Mouse (Mus musculus): ENCODE measurements at regions not wholly inside any gene's neighbourhood (a gene's known extent, or its start where the extent isn't known, plus 50 kb on each side); places are given as distances from the start of the nearest gene placed in this dataset.

DNA sequence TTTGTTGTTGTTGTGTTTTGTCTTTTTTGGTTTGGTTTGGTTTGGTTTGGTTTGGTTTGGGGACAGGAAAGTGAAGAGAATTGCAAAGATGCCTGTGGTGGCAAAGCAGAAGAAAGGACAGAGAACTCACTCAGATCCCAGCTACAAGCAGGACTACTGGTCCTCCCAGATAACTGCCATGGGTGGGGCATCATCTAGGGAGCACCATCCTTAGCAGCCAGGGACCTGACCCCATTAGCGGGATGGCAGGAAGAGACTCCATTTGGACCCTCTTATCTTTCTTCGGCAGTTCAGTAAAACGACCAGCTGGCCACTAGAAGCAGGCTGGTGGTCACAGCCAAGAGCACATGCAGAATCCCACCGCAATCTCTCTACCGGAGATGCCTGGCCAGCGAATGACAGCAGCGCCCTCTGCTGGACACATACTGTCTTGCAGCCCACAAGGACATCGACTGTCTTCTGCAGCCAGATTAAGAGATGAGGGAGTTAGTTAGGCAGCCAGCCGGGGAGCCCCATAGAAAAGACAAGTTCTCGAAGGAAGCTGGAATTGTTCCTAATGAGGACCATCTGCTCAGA is 119.8 kb downstream of the Gm9195 start:
- DNase-seq (ENCODE audit: low read depth), result peak; percentile 33

DNA sequence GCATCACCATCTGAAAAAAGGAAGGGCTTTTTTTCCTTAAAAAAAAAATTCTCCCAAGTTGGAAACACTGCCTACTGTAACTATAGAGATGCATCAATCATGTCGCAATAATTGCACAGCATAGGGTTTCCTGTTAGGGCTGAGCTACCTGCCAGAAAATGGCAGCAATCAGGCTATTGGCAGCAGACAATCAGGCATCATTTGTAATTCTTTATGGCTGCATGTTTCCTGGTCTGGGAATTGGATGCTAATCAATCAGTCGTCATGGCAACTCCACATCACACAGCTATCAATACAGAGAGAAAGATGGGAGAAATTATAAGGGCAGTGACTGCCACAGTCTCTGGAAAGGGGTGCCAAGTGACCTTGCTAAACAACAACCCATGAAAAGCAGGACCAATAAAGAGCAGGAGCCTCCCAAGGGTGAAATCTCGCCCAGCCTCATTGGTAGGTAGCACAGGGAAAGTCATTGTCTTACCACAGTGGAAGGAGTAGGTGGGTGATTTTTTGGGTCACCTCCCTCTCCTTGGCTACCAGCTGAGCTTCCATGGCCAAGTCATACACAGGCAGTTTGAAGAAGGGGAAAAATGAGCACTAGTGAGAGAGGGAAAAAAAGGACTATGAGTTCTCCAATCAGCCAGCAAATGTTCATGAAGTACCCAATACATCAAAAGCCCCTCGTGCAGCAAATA is 130.7 kb downstream of the Gm9195 start:
- DNase-seq (ENCODE audit: low read depth), result no peak

DNA sequence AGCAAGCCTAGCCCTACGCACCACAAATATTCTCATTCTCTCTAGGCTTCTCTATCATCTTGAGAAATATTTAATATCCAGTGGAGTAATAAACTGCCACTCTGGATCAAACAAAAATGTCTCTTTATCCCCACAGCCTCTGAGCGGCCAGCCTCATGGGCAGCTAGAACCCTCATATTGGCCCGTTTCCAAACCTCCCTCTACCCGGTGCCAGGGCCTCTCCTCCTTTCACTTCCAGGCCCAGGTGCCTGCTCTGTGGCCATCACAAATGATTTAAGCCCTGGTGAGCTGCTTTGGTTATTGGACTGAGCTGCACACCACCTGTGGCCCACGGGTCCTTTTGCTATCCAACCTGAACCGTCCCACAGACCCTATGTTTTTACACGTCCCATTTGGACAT is 131.5 kb downstream of the Gm9195 start:
- no peak for DNase-seq (ENCODE audit: low read depth)

GRCm38 (mm10) chr14:72357915-72358314 is 133.7 kb downstream of the Gm9195 start:
- DNase-seq (ENCODE audit: low read depth), result no peak

DNA sequence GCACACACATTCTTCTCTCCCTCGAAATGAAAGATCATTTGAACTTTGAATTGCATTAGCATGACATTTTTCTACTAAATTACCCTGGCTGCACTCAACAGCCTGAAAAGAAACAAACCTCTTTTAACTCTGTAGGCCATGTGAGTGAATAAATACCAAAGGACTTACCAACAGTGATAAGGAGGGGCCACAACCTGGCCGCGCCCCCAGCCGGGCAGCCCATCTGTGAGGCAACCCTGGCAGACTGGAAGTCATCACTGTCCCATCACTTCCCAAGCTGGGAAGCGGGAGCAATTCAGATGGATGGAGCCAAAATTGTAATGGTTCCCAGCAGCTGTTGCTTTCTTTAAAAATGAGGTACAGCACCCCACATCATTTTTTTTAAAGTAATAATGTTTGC is 149.5 kb downstream of the Gm9195 start:
- DNase-seq (ENCODE audit: low read depth), result no peak

- DNase-seq (ENCODE audit: low read depth), result no peak
These were observed 150.0 kb downstream of the Gm9195 start for GRCm38 (mm10) chr14:72341590-72342154.

- no peak for DNase-seq (ENCODE audit: low read depth)
These were observed 153.6 kb downstream of the Gm9195 start for GRCm38 (mm10) chr14:72338046-72338445.

DNA sequence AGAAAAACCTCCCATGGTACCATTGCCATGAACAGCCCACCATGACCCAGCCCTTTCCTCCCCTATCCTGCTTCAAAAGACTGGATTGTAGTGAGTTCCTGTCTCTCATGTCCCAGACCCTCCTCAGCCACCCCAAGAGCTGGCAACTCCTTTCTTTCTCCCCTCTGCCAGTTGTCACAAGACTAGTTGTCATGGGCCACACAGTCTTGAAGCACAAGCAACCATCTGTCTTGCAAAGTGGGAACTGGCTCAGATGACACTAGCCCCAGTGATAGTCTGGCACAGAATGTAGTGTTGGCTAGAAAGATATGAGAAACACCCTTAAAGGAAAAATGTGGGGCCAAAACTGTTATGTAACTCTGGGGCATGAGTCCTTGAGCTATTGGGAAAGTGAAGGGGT is 187.8 kb downstream of the Gm9195 start:
- no peak for DNase-seq (ENCODE audit: low read depth)

GRCm38 (mm10) chr14:72300026-72300425 is 191.6 kb downstream of the Gm9195 start:
- peak; percentile 19 for DNase-seq (ENCODE audit: low read depth)

DNA sequence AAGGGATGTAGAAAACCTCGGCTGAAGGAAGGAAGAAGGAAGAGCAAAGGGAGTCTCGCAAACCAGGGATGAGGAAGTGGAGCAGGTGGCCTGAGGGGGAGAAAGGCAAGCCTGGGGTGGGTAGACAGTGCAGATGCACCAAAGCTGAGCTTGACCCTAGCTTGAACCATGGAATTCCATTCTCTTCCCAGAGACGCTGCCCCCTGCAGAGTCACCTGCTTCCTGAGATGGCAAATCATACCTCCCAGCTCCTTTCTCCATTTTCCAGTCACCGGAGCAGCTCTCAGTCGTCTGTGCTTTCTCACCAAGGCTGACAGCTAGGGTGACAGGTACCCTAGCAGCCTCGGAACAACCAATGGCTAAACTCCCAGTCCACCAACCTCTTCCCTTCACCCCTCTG is 197.0 kb downstream of the Gm9195 start:
- no peak for DNase-seq (ENCODE audit: low read depth)

DNA sequence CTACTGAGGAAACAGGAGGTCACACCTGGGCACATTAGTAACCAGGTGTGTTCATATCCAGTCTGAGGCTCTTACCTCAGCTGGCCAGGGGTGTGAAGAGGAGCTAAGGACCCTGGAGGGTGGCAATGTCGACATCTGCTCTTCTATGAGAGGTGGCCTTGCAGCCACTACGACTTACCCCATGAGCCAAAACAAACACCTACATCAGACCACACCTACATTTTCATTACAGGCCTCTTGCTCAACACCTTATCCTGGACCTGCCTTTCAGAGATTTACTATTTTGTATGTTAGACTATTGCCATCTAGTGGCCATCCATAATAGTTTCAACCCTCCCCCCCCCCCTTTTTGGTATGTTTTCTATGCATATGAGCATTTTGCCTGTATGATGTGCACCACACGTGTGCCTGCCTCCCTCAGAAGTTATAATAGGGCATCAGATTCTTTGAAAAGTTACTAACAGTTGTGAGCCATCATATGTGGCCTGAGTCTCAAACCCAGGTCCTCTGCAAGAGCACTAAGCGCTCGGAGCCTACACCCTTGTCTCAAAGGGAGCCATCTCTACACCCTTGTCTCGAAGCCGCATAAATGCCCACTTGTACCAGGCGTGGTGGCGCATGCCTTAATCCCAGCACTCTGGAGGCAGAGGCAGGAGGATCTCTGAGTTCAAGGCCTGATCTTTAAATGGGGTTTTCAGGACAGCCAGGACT is 197.8 kb downstream of the Gm9195 start:
- no peak for DNase-seq (ENCODE audit: low read depth)

DNA sequence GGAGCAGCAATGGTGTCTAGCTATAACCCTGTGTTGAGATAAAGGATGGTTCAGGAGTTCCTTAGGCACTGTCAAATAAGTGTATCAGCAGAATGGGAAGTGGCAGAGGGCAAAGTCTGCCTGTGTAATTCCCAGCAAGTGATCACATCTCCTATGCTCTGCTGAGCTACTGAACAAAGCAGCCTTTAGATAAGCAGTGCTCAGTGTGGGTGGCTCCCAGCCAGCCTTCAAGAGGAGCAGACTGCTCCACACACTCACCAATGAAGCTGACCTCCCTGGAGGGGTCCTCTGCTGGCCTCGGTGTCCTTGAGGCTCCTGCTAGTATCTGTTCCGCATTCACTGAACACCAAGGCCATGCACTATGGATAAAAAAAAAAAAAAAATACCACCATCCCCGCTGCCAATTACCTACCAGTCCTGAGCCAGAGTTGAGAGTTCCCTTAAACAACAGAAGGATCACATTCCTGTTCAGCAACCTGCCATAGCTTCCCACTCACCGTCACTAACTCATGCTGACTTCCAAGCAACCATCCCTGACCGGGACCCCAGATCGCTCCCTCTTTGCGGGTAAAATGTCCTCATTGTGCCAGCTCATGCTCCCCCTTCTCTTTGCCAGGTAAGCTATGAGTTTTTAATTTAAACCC is 198.9 kb downstream of the Gm9195 start:
- DNase-seq (ENCODE audit: low read depth), result no peak

GRCm38 (mm10) chr14:72277309-72277708 is 214.3 kb downstream of the Gm9195 start:
- no peak for DNase-seq (ENCODE audit: low read depth)

DNA sequence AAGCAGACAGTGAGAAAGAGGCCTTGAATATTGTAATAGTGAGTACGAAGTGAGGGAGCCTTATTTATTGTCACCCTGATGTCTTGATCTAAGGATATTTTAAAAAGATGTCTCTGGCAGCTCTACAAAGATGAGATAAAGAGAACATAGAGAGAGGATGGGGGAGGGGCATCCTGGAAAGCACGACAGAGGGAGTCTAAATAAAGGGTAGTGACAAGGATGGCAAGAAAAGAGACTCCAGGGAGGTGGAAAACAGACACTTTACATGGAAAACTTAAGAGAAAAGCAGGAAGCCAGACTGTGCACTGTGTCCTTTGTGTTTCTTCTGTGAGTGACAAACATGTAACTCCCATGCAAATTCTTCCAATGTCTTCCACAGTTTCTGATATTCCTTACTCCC is 232.4 kb downstream of the Gm9195 start:
- DNase-seq (ENCODE audit: low read depth), result no peak

- DNase-seq (ENCODE audit: low read depth), result no peak
These were observed 249.8 kb downstream of the Gm9195 start for GRCm38 (mm10) chr14:72241872-72242271.

GRCm38 (mm10) chr14:72240272-72240671 is 251.4 kb downstream of the Gm9195 start:
- no peak for DNase-seq (ENCODE audit: low read depth)

GRCm38 (mm10) chr14:72238344-72238743 is 253.3 kb downstream of the Gm9195 start:
- DNase-seq (ENCODE audit: low read depth), result no peak

DNA sequence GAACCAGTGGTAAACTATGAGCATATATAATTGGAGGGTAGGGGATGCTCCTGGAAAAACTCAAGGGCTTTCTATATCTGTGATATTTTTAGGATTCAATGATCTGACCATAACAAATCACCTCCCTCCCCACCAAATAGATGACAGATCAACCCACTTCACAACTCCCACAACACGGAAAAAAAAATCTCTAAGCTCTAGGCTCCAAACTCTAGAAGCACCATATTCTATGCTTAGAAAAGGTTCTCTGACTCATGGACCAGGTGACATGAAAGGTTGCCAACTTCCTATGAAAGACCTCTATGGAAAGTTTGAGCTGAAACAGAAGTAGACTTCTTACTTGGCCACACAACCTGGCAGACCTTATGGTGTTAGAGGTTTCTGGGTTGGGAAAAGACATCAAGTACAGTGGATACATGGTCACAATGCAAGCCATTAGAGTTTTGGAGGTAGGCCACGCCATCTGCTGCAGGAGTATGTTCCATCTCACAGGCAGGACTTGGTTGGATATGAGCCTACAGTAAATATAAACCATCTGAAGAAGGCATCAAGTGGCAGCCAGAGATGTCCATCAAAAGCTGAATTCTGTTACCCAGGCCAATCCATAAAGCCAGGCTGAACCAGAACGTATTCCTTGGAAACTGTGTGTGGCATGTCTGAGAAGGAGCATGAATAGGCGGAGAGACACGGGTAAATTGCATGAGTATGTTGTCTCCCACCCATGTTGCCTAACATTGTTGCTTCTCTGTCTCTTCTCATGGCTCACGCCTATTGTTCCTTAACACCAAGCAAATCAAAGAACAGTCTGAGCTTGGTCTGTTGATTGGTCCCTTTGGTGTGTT is 257.2 kb downstream of the Gm9195 start:
- DNase-seq (ENCODE audit: low read depth), result no peak

GRCm38 (mm10) chr14:72227853-72228252 is 263.8 kb downstream of the Gm9195 start:
- DNase-seq (ENCODE audit: low read depth), result no peak

DNA sequence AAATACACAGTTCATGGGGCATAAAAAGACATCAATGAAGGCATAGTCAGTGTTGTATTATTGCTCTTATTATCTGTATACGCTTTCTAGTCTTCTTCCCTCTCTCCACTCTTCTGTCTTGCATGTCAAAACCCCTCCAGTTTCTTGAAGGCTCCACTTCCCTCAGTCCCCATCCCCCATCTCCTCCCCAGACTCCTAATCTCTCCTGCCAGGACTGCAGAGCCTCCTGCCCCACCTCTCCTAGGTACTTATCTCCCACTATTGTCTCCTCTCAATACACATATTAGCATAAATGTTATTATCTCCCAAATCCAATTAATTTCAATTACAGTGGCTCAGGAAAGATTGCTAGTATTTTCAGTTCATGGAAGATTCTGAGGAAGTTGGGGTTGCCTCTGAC is 264.2 kb downstream of the Gm9195 start:
- no peak for DNase-seq (ENCODE audit: low read depth)

- no peak for DNase-seq (ENCODE audit: low read depth)
These were observed 264.7 kb downstream of the Gm9195 start for GRCm38 (mm10) chr14:72226946-72227345.

DNA sequence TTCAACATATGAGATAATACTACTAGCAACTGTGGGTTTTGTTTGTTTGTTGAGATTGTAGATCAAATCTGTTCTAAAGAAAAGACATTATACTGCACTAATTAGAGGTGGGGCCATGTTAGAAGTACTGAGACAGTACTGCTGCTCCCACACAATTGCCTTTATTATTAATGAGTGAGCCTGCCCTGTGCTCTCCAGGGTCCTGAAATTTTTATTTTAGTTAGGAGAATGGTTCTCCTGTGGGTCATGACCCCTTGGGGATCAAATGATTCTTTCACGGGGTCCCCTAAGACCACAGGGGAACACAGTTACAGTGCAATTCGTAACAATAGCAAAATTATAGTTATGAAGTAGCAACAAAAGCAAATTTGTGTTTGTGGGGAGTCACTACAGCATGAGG is 268.8 kb downstream of the Gm9195 start:
- no peak for DNase-seq (ENCODE audit: low read depth)

Data from c-Kit-positive CD71-positive TER-119-negative erythroid progenitor cells, embryonic 14.5 days (primary cell).